Mouse (Mus musculus) heart, embryonic 13.5 days (tissue): ENCODE data around the gene Mtx1. TPM values are rescaled to one million over a fixed set of nuclear protein-coding genes. Genes with fewer than 3 reads are reported as not detected.

Source experiments
- ATAC-seq: fragments of 200-750 bp; cut with Nextera tagmentation; 2 replicates; pipeline ENCODE4 v1.8.0; 2017; ENCODE audit warnings: moderate TSS enrichment; ENCODE audit not compliant: insufficient number of reproducible peaks, low FRiP score, low TSS enrichment; ENCODE audit errors: extremely low read depth
- H3K27ac ChIP-seq: fragments of 300-500 bp; sonication (generic); replicated peaks from 2 replicates; pipeline ENCODE4 v1.5.1; 2015; ENCODE audit warnings: moderate library complexity, mild to moderate bottlenecking, inconsistent platforms
- H3K27me3 ChIP-seq: fragments of 300-500 bp; sonication (generic); replicated peaks from 2 replicates; pipeline ENCODE4 v1.6.1; 2015; ENCODE audit warnings: mild to moderate bottlenecking, inconsistent platforms
- H3K36me3 ChIP-seq: fragments of 300-500 bp; sonication (generic); 2 replicates; pipeline ENCODE4 v1.6.1; 2015; ENCODE audit warnings: mild to moderate bottlenecking, inconsistent platforms
- H3K4me1 ChIP-seq: fragments of 300-500 bp; sonication (generic); 2 replicates; pipeline ENCODE4 v1.6.1; 2015; ENCODE audit warnings: inconsistent platforms
- H3K4me2 ChIP-seq: fragments of 300-500 bp; sonication (generic); 2 replicates; pipeline ENCODE4 v1.6.1; 2015; ENCODE audit warnings: inconsistent platforms, mild to moderate bottlenecking, moderate library complexity
- H3K4me3 ChIP-seq: fragments of 300-500 bp; sonication (generic); 2 replicates; pipeline ENCODE4 v1.5.1; 2015; ENCODE audit warnings: moderate library complexity, mild to moderate bottlenecking, inconsistent platforms
- H3K9ac ChIP-seq: fragments of 300-500 bp; sonication (generic); 2 replicates; pipeline ENCODE4 v1.6.1; 2015; ENCODE audit warnings: inconsistent platforms, mild to moderate bottlenecking, moderate library complexity
- H3K9me3 ChIP-seq: fragments of 300-500 bp; sonication (generic); 2 replicates; pipeline ENCODE4 v1.6.1; 2016; ENCODE audit warnings: inconsistent platforms
- WGBS: fragments of 180-500 bp; shearing (Covaris S2); methylation state at CpG from one replicate; pipeline ENCODE4 v1.1.7; 2015; ENCODE audit warnings: mixed read lengths; 5-methylcytosine and 5-hydroxymethylcytosine counted together
- polyA plus RNA-seq: library from polyadenylated mRNA; unstranded; fragments of >200 nt; fragmentation: Nextera tagmentation; extraction: Ambion mirVana; gene quantifications from 2 replicates; pipeline ENCODE4 v1.2.1, GENCODE M21; 2015

Gene Mtx1
- polyA plus RNA-seq, 1 experiment from 2014 or later: 126 TPM

- Histone ChIP-seq H3K4me1 (peaks cover 13% of the 10 kb centered on the region), H3K9me3 (no peaks in the 10 kb centered on the region), H3K27me3 (no peaks in the 10 kb centered on the region), H3K4me3 (peak overlapping the region; percentile 61), H3K36me3 (no peaks in the 10 kb centered on the region), H3K27ac (peak overlapping the region; percentile 82), H3K9ac (peak overlapping the region; percentile 86), H3K4me2 (peak overlapping the region; percentile 78)
- ATAC-seq: peak; percentile 88
- WGBS: 8% methylated on average over 33 of the region's 33 CpGs
Observed at GRCm38 (mm10) chr3:89195979-89196877, 30.7 kb downstream of the Mtx1 start.

GRCm38 (mm10) chr3:89193853-89194252 is 33.0 kb downstream of the Mtx1 start:
- Histone ChIP-seq H3K4me3 (no peak overlapping the region), H3K27ac (no peak overlapping the region), H3K4me2 (no peak overlapping the region), H3K9me3 (no peaks in the 10 kb centered on the region), H3K4me1 (peaks cover 13% of the 10 kb centered on the region), H3K27me3 (no peaks in the 10 kb centered on the region), H3K9ac (no peak overlapping the region), H3K36me3 (no peaks in the 10 kb centered on the region)
- 74% methylated on average over 2 of the region's 2 CpGs for WGBS
- ATAC-seq: no peak

GRCm38 (mm10) chr3:89193351-89193750 is 33.5 kb downstream of the Mtx1 start:
- H3K9ac ChIP-seq: no peak overlapping the region
- no peak overlapping the region for H3K4me3 ChIP-seq
- H3K36me3 ChIP-seq: peaks cover 4% of the 10 kb centered on the region
- no peaks in the 10 kb centered on the region for H3K27me3 ChIP-seq
- WGBS: 74% methylated on average over 1 of the region's 1 CpGs
- no peak overlapping the region for H3K4me2 ChIP-seq
- H3K27ac ChIP-seq: no peak overlapping the region
- peaks cover 13% of the 10 kb centered on the region for H3K4me1 ChIP-seq
- no peak for ATAC-seq
- H3K9me3 ChIP-seq: no peaks in the 10 kb centered on the region

DNA sequence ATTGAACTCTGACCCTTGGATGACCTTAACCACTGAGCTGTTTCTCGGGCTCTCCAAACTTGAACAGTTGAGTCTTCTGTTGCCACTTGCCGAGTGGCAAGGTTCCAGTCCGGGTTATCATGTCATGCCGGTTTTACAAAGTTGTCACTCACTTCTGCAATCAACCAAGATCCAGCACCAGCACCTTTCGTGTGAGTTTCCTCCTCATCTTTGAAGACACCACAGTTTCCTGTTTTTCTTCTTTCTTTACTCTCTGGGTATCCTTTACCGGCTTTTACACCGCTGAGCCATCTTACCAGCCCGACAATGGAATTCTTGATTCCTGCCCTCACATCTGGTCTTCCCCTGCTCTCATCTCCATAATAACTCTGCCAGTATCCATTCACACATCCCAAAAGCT is 36.5 kb downstream of the Mtx1 start:
- Histone ChIP-seq H3K4me3 (no peak overlapping the region), H3K9me3 (no peaks in the 10 kb centered on the region), H3K36me3 (peaks cover 15% of the 10 kb centered on the region), H3K27ac (no peak overlapping the region), H3K4me2 (no peak overlapping the region), H3K27me3 (peaks cover 10% of the 10 kb centered on the region; the same call in 1 of the 2 replicates), H3K9ac (no peak overlapping the region), H3K4me1 (peaks cover 2% of the 10 kb centered on the region)
- 69% methylated on average over 8 of the region's 8 CpGs for WGBS
- no peak for ATAC-seq

DNA sequence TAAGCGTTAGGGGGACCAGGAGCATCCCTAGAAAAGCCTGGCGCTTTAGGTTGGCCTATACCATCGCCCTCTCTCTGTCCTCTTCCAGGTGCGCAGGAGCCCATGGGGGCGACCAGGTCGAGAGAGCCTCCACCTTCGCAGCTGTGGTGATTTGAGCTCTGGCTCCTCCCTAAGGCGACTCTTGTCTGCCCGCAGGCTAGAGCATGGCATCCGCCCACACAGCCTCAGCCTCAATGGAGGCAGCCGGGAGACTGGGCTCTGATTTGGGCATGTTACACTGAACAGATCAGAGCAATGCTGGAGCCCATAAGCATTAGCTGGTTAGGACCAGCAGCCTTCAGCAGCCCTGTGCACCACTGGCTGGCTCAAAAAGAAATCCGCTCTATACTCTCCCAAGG is 38.4 kb downstream of the Mtx1 start:
- H3K4me3 ChIP-seq: no peak overlapping the region
- peaks cover 16% of the 10 kb centered on the region for H3K4me1 ChIP-seq
- H3K4me2 ChIP-seq: no peak overlapping the region
- peaks cover 15% of the 10 kb centered on the region for H3K36me3 ChIP-seq
- peaks cover 13% of the 10 kb centered on the region; the same call in 1 of the 2 replicates for H3K27me3 ChIP-seq
- WGBS: 66% methylated on average over 12 of the region's 12 CpGs
- no peak overlapping the region for H3K27ac ChIP-seq
- H3K9ac ChIP-seq: no peak overlapping the region
- no peak for ATAC-seq
- H3K9me3 ChIP-seq: no peaks in the 10 kb centered on the region

DNA sequence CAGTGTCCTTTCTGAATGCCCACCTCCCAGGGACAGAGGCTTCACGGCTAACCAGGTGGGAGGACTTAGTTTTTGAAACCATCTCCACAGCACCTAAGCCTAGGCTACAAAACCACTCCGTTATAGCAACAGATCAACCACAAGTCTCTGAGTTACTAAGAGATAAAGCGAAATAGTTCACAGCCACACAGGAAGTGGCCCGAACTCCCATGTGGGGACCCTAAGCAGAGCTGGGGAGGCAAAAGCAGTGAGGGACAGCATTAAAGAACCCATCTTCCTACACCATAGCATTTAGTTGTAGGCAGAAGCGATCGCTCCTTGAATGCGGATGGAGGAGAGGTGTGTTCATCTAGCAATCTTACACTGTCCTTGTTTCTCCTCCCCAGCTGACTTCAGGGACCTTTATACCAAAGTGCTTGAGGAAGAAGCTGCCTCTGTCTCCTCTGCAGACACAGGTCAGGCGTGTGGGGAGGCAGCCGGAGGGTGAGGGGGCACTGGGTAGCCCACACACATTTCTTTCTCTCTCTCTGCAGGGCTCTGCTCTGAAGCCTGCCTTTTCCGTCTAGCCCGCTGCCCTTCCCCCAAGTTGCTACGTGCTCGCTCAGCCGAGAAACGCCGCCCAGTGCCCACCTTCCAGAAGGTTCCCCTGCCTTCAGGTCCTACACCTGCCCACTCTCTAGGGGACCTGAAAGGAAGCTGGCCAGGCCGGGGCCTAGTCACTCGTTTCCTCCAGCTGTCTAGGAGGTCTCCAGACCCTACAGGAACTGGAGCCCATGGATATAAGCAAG is 39.0 kb downstream of the Mtx1 start:
- H3K27me3 ChIP-seq: peaks cover 13% of the 10 kb centered on the region; the same call in 1 of the 2 replicates
- no peak overlapping the region for H3K4me3 ChIP-seq
- no peak overlapping the region for H3K4me2 ChIP-seq
- 72% methylated on average over 18 of the region's 18 CpGs for WGBS
- H3K36me3 ChIP-seq: peaks cover 15% of the 10 kb centered on the region
- no peak overlapping the region for H3K27ac ChIP-seq
- H3K4me1 ChIP-seq: peaks cover 17% of the 10 kb centered on the region
- no peak overlapping the region for H3K9ac ChIP-seq
- no peak for ATAC-seq
- no peaks in the 10 kb centered on the region for H3K9me3 ChIP-seq

DNA sequence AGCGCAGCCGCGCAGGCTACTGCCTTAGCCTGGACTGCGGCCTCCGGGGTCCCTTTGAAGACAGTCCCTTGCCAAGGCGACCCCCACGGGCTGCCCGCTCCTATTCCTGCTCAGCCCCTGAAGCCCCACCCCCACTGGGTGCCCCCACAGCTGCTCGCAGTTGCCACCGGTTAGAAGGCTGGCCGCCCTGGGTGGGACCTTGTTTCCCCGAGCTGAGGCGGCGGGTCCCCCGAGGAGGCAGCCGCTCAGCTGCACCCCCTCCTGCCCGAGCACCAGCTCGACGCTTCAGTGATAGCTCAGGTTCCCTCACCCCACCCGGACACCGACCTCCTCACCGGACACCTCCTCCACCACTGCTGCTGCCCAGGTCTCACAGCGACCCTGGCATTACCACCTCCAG is 39.7 kb downstream of the Mtx1 start:
- Histone ChIP-seq H3K4me2 (0 out of 2 replicates have a peak overlapping the region, but pooled peaks have one; percentile 3), H3K27me3 (peaks cover 13% of the 10 kb centered on the region; the same call in 1 of the 2 replicates), H3K27ac (no peak overlapping the region), H3K9ac (0 out of 2 replicates have a peak overlapping the region, but pooled peaks have one; percentile 29), H3K4me1 (peaks cover 23% of the 10 kb centered on the region), H3K4me3 (no peak overlapping the region), H3K9me3 (no peaks in the 10 kb centered on the region), H3K36me3 (peaks cover 20% of the 10 kb centered on the region)
- ATAC-seq: no peak
- 40% methylated on average over 23 of the region's 23 CpGs for whole genome bisulfite sequencing

GRCm38 (mm10) chr3:89183959-89184315 is 43.0 kb downstream of the Mtx1 start:
- 83% methylated on average over 6 of the region's 6 CpGs for WGBS
- Histone ChIP-seq H3K27me3 (peaks cover 13% of the 10 kb centered on the region; the same call in 1 of the 2 replicates), H3K4me1 (peaks cover 27% of the 10 kb centered on the region), H3K27ac (no peak overlapping the region), H3K4me3 (peak overlapping the region; percentile 78), H3K36me3 (peaks cover 53% of the 10 kb centered on the region), H3K9me3 (no peaks in the 10 kb centered on the region), H3K4me2 (peak overlapping the region; percentile 98), H3K9ac (peak overlapping the region; percentile 90)
- ATAC-seq: no peak

DNA sequence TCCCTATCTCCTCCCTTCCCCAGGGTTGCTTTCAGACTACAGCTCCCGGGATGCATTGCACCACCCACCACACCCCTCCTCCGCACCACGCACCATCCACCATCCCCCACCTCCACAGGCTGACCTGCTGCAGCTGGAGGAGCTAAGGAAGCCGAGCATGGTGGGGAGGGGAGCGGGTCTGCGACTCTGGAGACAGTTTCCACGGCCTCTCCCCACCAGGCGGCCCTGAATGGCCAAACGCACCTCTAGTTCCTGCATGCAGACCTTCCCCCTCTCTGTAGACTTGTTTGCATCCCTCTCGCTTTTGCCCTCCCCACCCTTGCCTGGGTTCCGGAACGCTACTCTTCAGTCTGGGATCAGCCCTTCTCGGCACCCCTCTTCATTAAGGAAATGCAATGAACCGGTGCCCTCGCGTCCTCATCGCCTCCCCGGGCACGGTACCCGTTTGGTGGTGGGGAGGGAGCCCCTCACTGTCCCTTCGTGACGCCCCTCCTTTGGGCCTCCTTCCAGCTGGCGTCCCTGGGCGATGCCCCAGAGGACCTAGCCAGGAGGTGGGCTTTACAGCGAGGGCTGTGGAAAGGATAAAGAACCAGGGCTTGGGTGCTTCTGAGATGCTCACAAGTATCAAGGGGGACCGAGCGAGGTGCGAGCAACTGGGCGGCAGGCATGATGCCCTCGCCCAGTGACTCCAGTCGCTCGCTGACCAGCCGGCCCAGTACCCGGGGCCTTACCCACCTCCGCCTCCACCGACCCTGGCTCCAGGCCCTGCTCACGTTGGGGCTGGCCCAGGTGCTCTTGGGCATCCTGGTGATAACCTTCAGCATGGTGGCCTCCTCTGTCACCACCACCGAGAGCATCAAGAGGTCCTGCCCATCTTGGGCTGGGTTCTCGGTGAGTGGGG is 43.6 kb downstream of the Mtx1 start, which contains the start of gene Fam189b:
Fam189b (plus strand) TSS at position 86 of the 901 bp plus-strand sequence.
- 6% methylated on average over 39 of the region's 39 CpGs for WGBS
- ATAC-seq: peak; percentile 82
- peaks cover 52% of the 10 kb centered on the region for H3K36me3 ChIP-seq
- H3K27me3 ChIP-seq: peaks cover 13% of the 10 kb centered on the region; the same call in 1 of the 2 replicates
- H3K9ac ChIP-seq: peak within 1 kb of the TSS; percentile 90
- H3K4me2 ChIP-seq: peak within 1 kb of the TSS; percentile 98
- peak within 1 kb of the TSS; percentile 78 for H3K4me3 ChIP-seq
- peaks cover 33% of the 10 kb centered on the region for H3K4me1 ChIP-seq
- H3K27ac ChIP-seq: peak within 1 kb of the TSS; percentile 75
- H3K9me3 ChIP-seq: no peaks in the 10 kb centered on the region

DNA sequence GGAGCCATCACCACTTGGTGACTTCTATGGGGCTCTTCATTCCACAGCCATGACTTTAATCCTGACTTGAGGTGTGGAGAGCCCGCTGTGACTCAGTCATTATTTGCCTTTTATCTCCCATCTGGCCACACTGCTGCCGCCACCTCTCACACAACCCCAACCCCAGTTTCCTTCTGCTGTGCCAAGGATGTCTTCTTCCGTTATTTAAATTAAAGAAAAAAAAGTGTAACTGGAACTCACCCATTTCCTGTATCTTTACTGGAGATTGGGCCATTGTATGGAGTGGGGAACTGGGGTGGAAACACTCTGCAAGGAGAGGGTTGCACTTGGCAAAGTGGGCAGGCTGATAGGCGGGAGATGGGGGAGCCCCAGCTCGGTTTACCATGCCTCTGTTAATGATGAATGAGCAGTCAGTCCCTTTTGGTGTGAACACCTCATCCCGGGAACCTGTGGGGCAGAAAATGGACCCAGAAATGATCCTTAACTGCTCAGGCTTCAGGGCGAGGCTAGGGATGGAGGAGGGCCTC is 44.3 kb downstream of the Mtx1 start:
- H3K27ac ChIP-seq: peak overlapping the region; percentile 28; the same call in 1 of the 2 replicates

More for the DNA sequence above, 44.3 kb downstream of the Mtx1 start:
- peaks cover 13% of the 10 kb centered on the region; the same call in 1 of the 2 replicates for H3K27me3 ChIP-seq
- no peak overlapping the region for H3K9ac ChIP-seq
- 0 out of 2 replicates have a peak, but pooled peaks have one; percentile 3 for ATAC-seq
- peak overlapping the region; percentile 78 for H3K4me3 ChIP-seq
- peaks cover 38% of the 10 kb centered on the region for H3K4me1 ChIP-seq
- H3K9me3 ChIP-seq: no peaks in the 10 kb centered on the region
- H3K36me3 ChIP-seq: peaks cover 45% of the 10 kb centered on the region
- peak overlapping the region; percentile 98 for H3K4me2 ChIP-seq
- 48% methylated on average over 7 of the region's 7 CpGs for WGBS
